Mouse (Mus musculus) MEL (cell line): ENCODE results near the gene Gm15155.

Experiments
- BHLHE40 ChIP-seq: IDR thresholded peaks from 2 replicates; pipeline ENCODE4 v1.6.1; 2012; ENCODE audit warnings: low read depth, mild to moderate bottlenecking, inconsistent platforms, low read length, improper control_type of control experiment, borderline replicate concordance
- CTCF ChIP-seq, 3 experiments: IDR thresholded peaks in 2 of 3; conservative IDR thresholded peaks in 1 of 3; 2 replicates each; pipeline ENCODE4 v1.5.1; 2011 to 2012; ENCODE audit warnings: low read length in 3 of 3, low read depth in 2 of 3, mild to moderate bottlenecking in 2 of 3, improper control_type of control experiment in 1 of 3, inconsistent platforms in 1 of 3, mixed read lengths in 1 of 3, moderate library complexity in 1 of 3; ENCODE audit not compliant: control insufficient read depth in 1 of 3, insufficient read depth in 1 of 3, poor library complexity in 1 of 3, severe bottlenecking in 1 of 3
- EP300 ChIP-seq, 2 experiments: IDR thresholded peaks; 2 replicates each; pipeline ENCODE4 v1.6.1; 2011; ENCODE audit warnings: improper control_type of control experiment in 2 of 2, low read length in 2 of 2, low read depth in 1 of 2, mild to moderate bottlenecking in 1 of 2
- GATA1 ChIP-seq: IDR thresholded peaks from 2 replicates; pipeline ENCODE4 v1.6.1; 2011; ENCODE audit warnings: low read depth, low read length, improper control_type of control experiment
- HCFC1 ChIP-seq: IDR thresholded peaks from 2 replicates; pipeline ENCODE4 v1.6.1; 2012; ENCODE audit warnings: low read depth, mild to moderate bottlenecking, inconsistent platforms, low read length, improper control_type of control experiment, moderate library complexity
- JUND ChIP-seq: IDR thresholded peaks from 2 replicates; pipeline ENCODE4 v1.6.1; 2011; ENCODE audit warnings: low read depth, mild to moderate bottlenecking, improper control_type of control experiment, low read length
- MAX ChIP-seq: IDR thresholded peaks from 2 replicates; pipeline ENCODE4 v1.6.1; 2011; ENCODE audit warnings: low read length, improper control_type of control experiment
- MAZ ChIP-seq: IDR thresholded peaks from 2 replicates; pipeline ENCODE4 v1.6.1; 2012; ENCODE audit warnings: low read depth, mild to moderate bottlenecking, inconsistent platforms, low read length, improper control_type of control experiment
- POLR2A ChIP-seq, 2 experiments: IDR thresholded peaks; 2 replicates each; pipeline ENCODE4 v1.6.1; 2011 to 2012; ENCODE audit warnings: low read length in 2 of 2, mild to moderate bottlenecking in 2 of 2, control low read depth in 1 of 2, improper control_type of control experiment in 1 of 2, low read depth in 1 of 2, moderate library complexity in 1 of 2; ENCODE audit not compliant: control insufficient read depth in 1 of 2, insufficient read depth in 1 of 2, poor library complexity in 1 of 2
- RAD21 ChIP-seq: IDR thresholded peaks from 2 replicates; pipeline ENCODE4 v1.6.1; 2011; ENCODE audit warnings: mild to moderate bottlenecking, low read depth, low read length, improper control_type of control experiment
- TCF12 ChIP-seq: IDR thresholded peaks from 2 replicates; pipeline ENCODE4 v1.6.1; 2014; ENCODE audit warnings: low read depth, mild to moderate bottlenecking, inconsistent platforms, low read length, improper control_type of control experiment, moderate library complexity
- UBTF ChIP-seq: IDR thresholded peaks from 2 replicates; pipeline ENCODE4 v1.6.1; 2012; ENCODE audit warnings: low read depth, mild to moderate bottlenecking, inconsistent platforms, low read length, improper control_type of control experiment, moderate library complexity, borderline replicate concordance; ENCODE audit not compliant: insufficient read depth
- ZC3H11A ChIP-seq: IDR thresholded peaks from 2 replicates; pipeline ENCODE4 v1.6.1; 2012; ENCODE audit warnings: low read depth, mild to moderate bottlenecking, inconsistent platforms, low read length, improper control_type of control experiment

- no peak for TF ChIP-seq HCFC1
- no peak for TF ChIP-seq RAD21
- no peak for TF ChIP-seq UBTF
- TF ChIP-seq EP300 (IDR thresholded peaks at IDR 0.05; ENCODE audit: low read depth in 1 of 2, low read length in 2 of 2): no peak
- TF ChIP-seq GATA1: no peak
- no peak for TF ChIP-seq JUND
- TF ChIP-seq POLR2A (IDR thresholded peaks at IDR 0.05; ENCODE audit: control insufficient read depth in 1 of 2, insufficient read depth in 1 of 2, low read depth in 1 of 2, low read length in 2 of 2, poor library complexity in 1 of 2): no peak
- no peak for TF ChIP-seq MAX
- no peak for TF ChIP-seq BHLHE40
- TF ChIP-seq CTCF (IDR thresholded peaks at IDR 0.05 in 2 of 3, conservative IDR thresholded peaks at IDR 0.05 in 1 of 3; ENCODE audit: control insufficient read depth in 1 of 3, insufficient read depth in 1 of 3, low read depth in 2 of 3, low read length in 3 of 3, poor library complexity in 1 of 3, severe bottlenecking in 1 of 3): no peak
- no peak for TF ChIP-seq TCF12
- TF ChIP-seq MAZ: no peak
- no peak for TF ChIP-seq ZC3H11A
These were observed 2.0 kb upstream of the Gm15155 start for GRCm38 (mm10) chrX:155622527-155622926.
